Mouse (Mus musculus) embryonic fibroblast, embryonic 13.5 days (primary cell): ENCODE measurements around the gene Erich6. TPM values are rescaled to one million over a fixed set of nuclear protein-coding genes. Genes with fewer than 3 reads are reported as not detected.

Experiments used
- H3K27ac ChIP-seq: 2 replicates; pipeline ENCODE4 v1.5.1; 2012; ENCODE audit warnings: low read length, control low read depth, inconsistent platforms; ENCODE audit not compliant: insufficient read depth
- H3K4me1 ChIP-seq: 2 replicates; pipeline ENCODE4 v1.6.1; 2011; ENCODE audit warnings: low read length; ENCODE audit not compliant: control insufficient read depth, insufficient read depth
- H3K4me3 ChIP-seq: 2 replicates; pipeline ENCODE4 v1.5.1; 2011; ENCODE audit warnings: mild to moderate bottlenecking, control low read depth, low read length; ENCODE audit not compliant: insufficient read depth
- CTCF ChIP-seq: IDR thresholded peaks from 2 replicates; pipeline ENCODE4 v1.5.1; 2011; ENCODE audit warnings: mild to moderate bottlenecking, control low read depth, low read length, moderate library complexity, borderline replicate concordance; ENCODE audit not compliant: insufficient read depth
- POLR2A ChIP-seq: IDR thresholded peaks from 2 replicates; pipeline ENCODE4 v1.6.1; 2011; ENCODE audit warnings: low read depth, mild to moderate bottlenecking, control low read depth, low read length, moderate library complexity
- polyA plus RNA-seq: library from polyadenylated mRNA; stranded (reverse); fragments of >200 nt; gene quantifications from 2 replicates; pipeline ENCODE4 v1.2.4, GENCODE M21; 2011; ENCODE audit warnings: low read depth; ENCODE audit not compliant: missing spikeins, insufficient read length

Gene Erich6
- polyA plus RNA-seq, 1 experiment: 0.32 TPM

- Histone ChIP-seq H3K4me3 (no peak overlapping the region), H3K4me1 (peaks cover 6% of the 10 kb centered on the region), H3K27ac (no peak overlapping the region)
- TF ChIP-seq CTCF (no peak), POLR2A (no peak)
Measured at GRCm38 (mm10) chr3:58678384-58678783, 41.4 kb upstream of the Erich6 start.

DNA sequence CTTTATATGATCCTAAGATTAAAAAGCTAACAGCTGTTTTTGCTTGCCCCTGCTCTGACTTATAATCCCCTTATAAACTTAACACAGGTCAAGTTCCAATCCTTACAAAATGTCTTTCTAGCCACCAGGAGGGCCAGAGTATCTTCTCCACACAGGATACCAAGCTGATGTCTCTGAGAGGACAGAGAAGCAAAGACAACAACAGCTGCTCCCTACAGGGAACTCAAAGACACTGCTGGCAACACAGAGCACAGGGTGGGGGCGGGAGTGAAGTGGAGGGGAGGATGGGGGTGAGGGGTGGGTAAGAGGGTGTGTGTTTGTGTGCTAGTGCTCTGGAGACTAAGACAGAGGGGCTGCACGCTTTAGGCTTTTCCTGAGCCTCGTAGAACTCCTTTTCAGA lies 40.6 kb upstream of the Erich6 start:
- H3K27ac ChIP-seq: no peak overlapping the region
- TF ChIP-seq CTCF (no peak), POLR2A (no peak)
- H3K4me1 ChIP-seq: peaks cover 9% of the 10 kb centered on the region
- no peak overlapping the region for H3K4me3 ChIP-seq

- peaks cover 6% of the 10 kb centered on the region for H3K4me1 ChIP-seq
- TF ChIP-seq POLR2A (no peak), CTCF (no peak)
- no peak overlapping the region for H3K27ac ChIP-seq
- no peak overlapping the region for H3K4me3 ChIP-seq
Measured at GRCm38 (mm10) chr3:58673295-58673694, 36.3 kb upstream of the Erich6 start.

DNA sequence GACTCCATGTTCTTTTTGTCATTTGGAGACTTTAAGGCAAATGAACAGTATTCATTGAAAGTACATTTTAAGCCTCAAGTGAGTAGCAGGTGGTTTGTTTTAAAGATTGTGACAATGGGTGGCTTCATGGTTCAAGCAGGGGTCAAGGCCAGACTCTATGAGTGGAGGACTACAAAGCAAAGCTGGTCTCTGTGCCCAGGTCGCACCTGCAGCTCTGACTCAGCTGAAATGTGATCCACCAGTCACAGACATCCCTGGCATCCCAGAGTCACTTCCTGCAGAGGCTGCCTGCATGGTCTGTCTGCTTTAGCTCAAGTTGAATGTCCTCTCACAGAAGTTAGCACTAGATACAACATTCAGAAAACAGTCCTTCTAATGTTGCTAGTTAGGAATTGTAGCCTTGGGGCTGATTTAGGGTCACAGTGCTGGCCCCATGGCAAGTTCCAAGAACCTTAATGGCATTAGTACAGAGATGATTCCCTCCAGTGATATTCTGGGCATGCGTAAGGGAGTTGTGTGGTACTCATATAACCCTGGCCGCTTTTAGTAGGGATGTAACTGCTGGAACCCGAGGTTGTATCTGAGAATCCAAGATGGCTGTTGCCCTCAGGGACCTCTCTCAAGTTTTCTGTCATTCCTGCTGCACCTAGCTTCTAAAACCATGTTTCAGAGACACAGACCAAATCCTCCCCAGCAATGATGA lies 35.6 kb upstream of the Erich6 start:
- no peak for TF ChIP-seq POLR2A
- TF ChIP-seq CTCF: no peak
- Histone ChIP-seq H3K4me1 (peaks cover 6% of the 10 kb centered on the region), H3K4me3 (no peak overlapping the region), H3K27ac (no peak overlapping the region)

- H3K27ac ChIP-seq: no peak overlapping the region
- TF ChIP-seq POLR2A (no peak), CTCF (no peak)
- no peak overlapping the region for H3K4me3 ChIP-seq
- H3K4me1 ChIP-seq: peaks cover 6% of the 10 kb centered on the region
Measured at GRCm38 (mm10) chr3:58671616-58672250, 34.7 kb upstream of the Erich6 start.

GRCm38 (mm10) chr3:58663970-58664369 lies 27.0 kb upstream of the Erich6 start:
- Histone ChIP-seq H3K4me1 (no peaks in the 10 kb centered on the region), H3K27ac (no peak overlapping the region), H3K4me3 (no peak overlapping the region)
- no peak for TF ChIP-seq POLR2A
- TF ChIP-seq CTCF: no peak

DNA sequence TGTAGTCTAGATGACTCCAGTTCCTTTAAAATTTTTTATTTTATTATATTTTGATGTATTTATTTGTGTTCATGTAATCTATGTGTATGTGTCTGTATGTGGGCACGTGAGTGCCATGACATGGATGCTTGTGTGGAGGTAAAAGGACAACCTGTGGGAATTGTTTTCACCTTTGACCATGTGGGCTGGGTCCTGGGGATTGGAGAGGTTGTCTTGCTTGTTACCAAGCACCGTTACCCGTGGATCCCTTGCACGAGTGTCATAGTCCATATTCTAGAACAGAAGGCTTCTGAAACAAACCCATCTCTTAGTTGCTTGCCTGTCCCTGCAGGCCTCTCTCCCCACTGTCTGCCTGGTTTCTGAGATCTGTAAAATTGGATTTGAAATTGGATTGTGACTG lies 23.6 kb upstream of the Erich6 start:
- H3K27ac ChIP-seq: no peak overlapping the region
- H3K4me3 ChIP-seq: no peak overlapping the region
- no peaks in the 10 kb centered on the region for H3K4me1 ChIP-seq
- TF ChIP-seq POLR2A (no peak), CTCF (no peak)

- Histone ChIP-seq H3K4me3 (no peak overlapping the region), H3K27ac (no peak overlapping the region), H3K4me1 (no peaks in the 10 kb centered on the region)
- TF ChIP-seq CTCF (no peak), POLR2A (no peak)
Measured at GRCm38 (mm10) chr3:58657356-58657755, 20.3 kb upstream of the Erich6 start.

- Histone ChIP-seq H3K27ac (no peak overlapping the region), H3K4me1 (no peaks in the 10 kb centered on the region), H3K4me3 (no peak overlapping the region)
- TF ChIP-seq CTCF (peak; percentile 12; the same call in 1 of the 2 replicates), POLR2A (no peak)
Measured at GRCm38 (mm10) chr3:58655362-58656130, 18.5 kb upstream of the Erich6 start.

DNA sequence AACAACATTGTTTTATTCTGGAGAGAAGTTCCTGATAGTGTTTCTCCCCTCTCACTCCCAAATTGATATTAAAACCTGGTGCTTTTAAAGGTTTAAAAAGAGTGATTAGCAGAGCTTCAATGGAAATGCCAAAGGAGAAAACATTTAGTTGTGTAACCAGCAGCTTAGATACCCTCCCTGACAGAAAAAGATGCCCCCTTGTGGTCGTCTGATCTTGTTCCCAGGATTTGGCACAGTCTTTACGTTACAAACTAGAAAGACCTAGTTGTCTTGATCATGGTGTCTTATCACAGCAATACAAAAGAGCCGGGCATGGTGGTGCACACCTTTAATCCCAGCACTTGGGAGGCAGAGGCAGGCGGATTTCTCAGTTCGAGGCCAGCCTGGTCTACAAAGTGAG lies 16.9 kb upstream of the Erich6 start:
- TF ChIP-seq POLR2A (no peak), CTCF (no peak)
- Histone ChIP-seq H3K4me1 (no peaks in the 10 kb centered on the region), H3K4me3 (no peak overlapping the region), H3K27ac (no peak overlapping the region)
